Mouse (Mus musculus) WW6 (cell line): Measurements from ENCODE around the gene G530012D18Rik.
"Not testable (repeated sequence)": the region's sequence is repeated elsewhere in the genome, so short reads cannot be mapped to it uniquely, and the experiment has no call there.

Source experiments
- DNase-seq: peaks from one replicate; pipeline ENCODE4 v3.0.0-alpha.2; 2013; ENCODE audit warnings: low read depth, low spot score

G530012D18Rik gene

GRCm38 (mm10) chr1:85615819-85616218 lies 40.3 kb downstream of the G530012D18Rik start:
- DNase-seq = not testable (repeated sequence)

GRCm38 (mm10) chr1:85617161-85617560 lies 41.7 kb downstream of the G530012D18Rik start:
- not testable (repeated sequence) for DNase-seq

- DNase-seq = not testable (repeated sequence)
Measured at GRCm38 (mm10) chr1:85618689-85619088, 43.2 kb downstream of the G530012D18Rik start.
